Mouse (Mus musculus) kidney, adult 2 months (tissue): ENCODE data around the gene Hsp90ab1. TPM values are rescaled to one million over a fixed set of nuclear protein-coding genes. Genes with fewer than 3 reads are reported as not detected.

Source experiments
- DNase-seq: peaks from one replicate; pipeline ENCODE4 v3.0.0; 2021
- H3K27ac ChIP-seq: fragments of 200-500 bp; 2 replicates; pipeline ENCODE4 v1.5.1; 2012; ENCODE audit warnings: low read depth, low read length, control low read depth, inconsistent platforms; ENCODE audit not compliant: insufficient read depth
- H3K27me3 ChIP-seq: fragments of 200-500 bp; replicated peaks from 2 replicates; pipeline ENCODE4 v1.6.1; 2012; ENCODE audit warnings: mild to moderate bottlenecking, moderate library complexity, low read length, inconsistent platforms; ENCODE audit not compliant: control insufficient read depth, insufficient read depth
- H3K36me3 ChIP-seq: fragments of 200-500 bp; 2 replicates; pipeline ENCODE4 v1.6.1; 2012; ENCODE audit warnings: mild to moderate bottlenecking, moderate library complexity, low read length, inconsistent platforms; ENCODE audit not compliant: control insufficient read depth, insufficient read depth
- H3K4me1 ChIP-seq: fragments of 200-500 bp; 2 replicates; pipeline ENCODE4 v1.6.1; 2011; ENCODE audit warnings: low read length; ENCODE audit not compliant: control insufficient read depth, insufficient read depth
- H3K4me3 ChIP-seq: fragments of 200-500 bp; 2 replicates; pipeline ENCODE4 v1.5.1; 2011; ENCODE audit warnings: mild to moderate bottlenecking, low read depth, low read length, control low read depth; ENCODE audit not compliant: insufficient read depth
- CTCF ChIP-seq: fragments of 200-500 bp; conservative IDR thresholded peaks from 2 replicates; pipeline ENCODE4 v1.5.1; 2011; ENCODE audit warnings: low read depth, mild to moderate bottlenecking, control low read depth, low read length, moderate library complexity, mixed read lengths; ENCODE audit not compliant: insufficient read depth, insufficient read length
- POLR2A ChIP-seq: fragments of 200-500 bp; IDR thresholded peaks from one replicate; pipeline ENCODE4 v1.6.1; 2011; ENCODE audit warnings: low read depth, low read length, control low read depth
- WGBS: fragments of 180-500 bp; shearing (Covaris S2); methylation state at CpG from one replicate; pipeline ENCODE4 v1.1.7; 2018; 5-methylcytosine and 5-hydroxymethylcytosine counted together
- polyA plus RNA-seq: library from polyadenylated mRNA; depleted of rRNA; stranded (reverse); fragments of >200 nt; gene quantifications from 2 replicates; pipeline ENCODE4 v1.2.3, GENCODE M21; 2012

Hsp90ab1 gene
- polyA plus RNA-seq, 1 experiment, result 408 TPM

DNA sequence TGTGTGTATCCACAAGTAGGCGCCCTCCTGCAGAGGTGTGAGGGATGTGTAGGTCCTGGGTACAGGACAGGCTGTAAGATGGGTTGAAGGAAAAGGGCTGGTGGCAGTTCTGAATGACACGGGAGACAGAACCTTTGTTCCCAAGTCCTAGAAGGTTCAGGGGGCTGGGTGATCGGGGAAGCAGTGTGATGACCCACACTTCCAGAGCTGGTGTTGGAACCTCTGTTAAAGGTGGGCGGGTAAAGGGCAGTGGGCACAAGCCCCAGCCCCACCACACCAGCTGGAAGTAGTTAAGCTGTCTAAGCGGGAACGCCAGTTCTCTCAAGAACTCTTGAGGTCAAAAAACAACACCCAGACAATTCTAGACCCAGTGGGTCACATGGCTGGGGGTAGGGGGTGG, 17.3 kb upstream of the Hsp90ab1 start:
- Histone ChIP-seq H3K27me3 (no peaks in the 10 kb centered on the region), H3K4me1 (peaks cover 14% of the 10 kb centered on the region), H3K4me3 (no peak overlapping the region), H3K27ac (no peak overlapping the region), H3K36me3 (no peaks in the 10 kb centered on the region)
- WGBS, result 81% methylated on average over 6 of the region's 6 CpGs
- peak; percentile 13 for DNase-seq
- TF ChIP-seq CTCF, result no peak
- no peak for TF ChIP-seq POLR2A

DNA sequence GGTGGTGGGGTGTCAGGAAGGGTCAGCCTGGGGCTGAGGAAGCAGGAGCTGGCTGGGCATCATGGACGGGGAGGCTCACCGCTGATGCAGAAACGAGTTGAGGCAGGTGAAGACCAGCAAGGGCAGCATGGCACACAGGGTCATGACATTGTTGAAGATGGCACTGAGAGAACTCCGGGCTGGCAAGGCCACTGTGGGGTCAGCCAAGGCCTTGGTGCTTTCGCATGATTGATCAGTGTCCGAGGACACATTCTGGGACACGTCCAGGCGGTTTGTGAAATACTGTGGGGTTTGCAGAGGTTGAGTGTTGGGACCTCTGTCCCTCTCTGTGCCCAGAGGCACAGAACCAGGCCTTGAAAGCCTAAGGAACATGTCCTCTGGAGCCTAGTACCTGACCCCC, 16.8 kb upstream of the Hsp90ab1 start:
- DNase-seq, result peak; percentile 8
- Histone ChIP-seq H3K27ac (no peak overlapping the region), H3K4me3 (no peak overlapping the region), H3K27me3 (no peaks in the 10 kb centered on the region), H3K36me3 (no peaks in the 10 kb centered on the region), H3K4me1 (peaks cover 19% of the 10 kb centered on the region)
- TF ChIP-seq CTCF, result no peak
- no peak for TF ChIP-seq POLR2A
- 77% methylated on average over 8 of the region's 8 CpGs for WGBS

- Histone ChIP-seq H3K4me3 (no peak overlapping the region), H3K4me1 (peaks cover 22% of the 10 kb centered on the region), H3K27ac (no peak overlapping the region), H3K27me3 (no peaks in the 10 kb centered on the region), H3K36me3 (no peaks in the 10 kb centered on the region)
- DNase-seq, result no peak
- WGBS, result over 99% methylated on average over 7 of the region's 7 CpGs
- no peak for TF ChIP-seq POLR2A
- TF ChIP-seq CTCF, result no peak
Measured at GRCm38 (mm10) chr17:45589236-45589635, 16.2 kb upstream of the Hsp90ab1 start.

GRCm38 (mm10) chr17:45588370-45588769, 15.3 kb upstream of the Hsp90ab1 start:
- H3K36me3 ChIP-seq, result no peaks in the 10 kb centered on the region
- WGBS, result 85% methylated on average over 7 of the region's 7 CpGs
- peaks cover 25% of the 10 kb centered on the region for H3K4me1 ChIP-seq
- H3K4me3 ChIP-seq, result no peak overlapping the region
- no peak overlapping the region for H3K27ac ChIP-seq
- no peak for DNase-seq
- TF ChIP-seq POLR2A (no peak), CTCF (no peak)
- no peaks in the 10 kb centered on the region for H3K27me3 ChIP-seq

DNA sequence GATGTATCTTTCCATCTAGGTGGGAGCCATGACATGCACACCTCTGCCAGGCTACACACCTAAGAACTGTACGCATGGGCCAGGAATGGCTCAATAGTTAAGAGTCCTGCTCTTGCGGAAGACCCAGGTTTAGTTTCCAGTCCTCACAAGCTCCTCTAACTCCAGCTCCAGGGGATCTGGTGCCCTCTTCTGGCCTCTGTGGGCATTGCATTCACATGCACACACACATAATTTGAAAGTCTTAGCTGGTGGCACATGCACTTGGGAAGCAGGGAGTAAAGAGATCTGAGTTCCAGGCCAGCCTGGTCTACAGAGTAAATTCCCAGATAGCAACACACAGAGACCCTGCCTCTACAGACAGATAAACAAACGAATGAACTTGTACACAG, 13.4 kb upstream of the Hsp90ab1 start:
- WGBS, result 94% methylated on average over 3 of the region's 3 CpGs
- DNase-seq, result no peak
- peak overlapping the region; percentile 92; the same call in 1 of the 2 replicates for H3K27ac ChIP-seq

GRCm38 (mm10) chr17:45585725-45586448, 12.8 kb upstream of the Hsp90ab1 start:
- WGBS, result 86% methylated on average over 23 of the region's 23 CpGs
- H3K27me3 ChIP-seq, result no peaks in the 10 kb centered on the region
- no peak for DNase-seq
- peak overlapping the region; percentile 92 for H3K27ac ChIP-seq
- TF ChIP-seq POLR2A (no peak), CTCF (no peak)
- peaks cover 27% of the 10 kb centered on the region for H3K4me1 ChIP-seq
- no peak overlapping the region for H3K4me3 ChIP-seq
- no peaks in the 10 kb centered on the region for H3K36me3 ChIP-seq

More for the DNA sequence above, 13.4 kb upstream of the Hsp90ab1 start:
- Histone ChIP-seq H3K4me1 (peaks cover 26% of the 10 kb centered on the region), H3K4me3 (no peak overlapping the region), H3K27me3 (no peaks in the 10 kb centered on the region), H3K36me3 (no peaks in the 10 kb centered on the region)
- TF ChIP-seq CTCF, result peak; percentile 55
- TF ChIP-seq POLR2A, result no peak

- no peak for TF ChIP-seq POLR2A
- peak; percentile 75 for TF ChIP-seq CTCF
Measured at GRCm38 (mm10) chr17:45584939-45585678, 12.0 kb upstream of the Hsp90ab1 start.

More at GRCm38 (mm10) chr17:45584939-45585678, 12.0 kb upstream of the Hsp90ab1 start:
- no peaks in the 10 kb centered on the region for H3K27me3 ChIP-seq
- H3K27ac ChIP-seq, result peak overlapping the region; percentile 92
- 20% methylated on average over 14 of the region's 14 CpGs for WGBS
- peak; percentile 86 for DNase-seq
- no peak overlapping the region for H3K4me3 ChIP-seq
- H3K36me3 ChIP-seq, result no peaks in the 10 kb centered on the region
- peaks cover 26% of the 10 kb centered on the region for H3K4me1 ChIP-seq
